Mouse (Mus musculus): ENCODE results near the gene Rps6ka4.

GRCm38 (mm10) chr19:6869355-6869754 is 28.9 kb upstream of the Rps6ka4 start:
- TF ChIP-seq TAL1 (IDR thresholded peaks at IDR 0.05; ENCODE audit: low read length), result no peak
- no peak for TF ChIP-seq GATA1 (IDR thresholded peaks at IDR 0.05; ENCODE audit: low read length)
